Mouse (Mus musculus): ENCODE results near the gene Hist1h3i.
A peak's percentile ranks its signal among the peaks of the same experiment; 100 is the strongest.
"Not testable (repeated sequence)": the region's sequence is repeated elsewhere in the genome, so short reads cannot be mapped to it uniquely, and the experiment has no call there.

The Hist1h3i gene

GRCm38 (mm10) chr13:21783255-21783617 is at the start of gene Hist1h3i:
Gene Hist1h3i (minus strand): TSS chr13:21783370.
- DNase-seq (ENCODE audit: low read depth, low spot score) = peak; percentile 61

GRCm38 (mm10) chr13:21831418-21832394 is 48.5 kb upstream of the Hist1h3i start, which contains the start of gene Hist1h4n:
Gene Hist1h4n (minus strand): TSS chr13:21832196.
- not testable (repeated sequence) for DNase-seq (ENCODE audit: low read depth, low spot score)

GRCm38 (mm10) chr13:21830344-21830743 is 47.2 kb upstream of the Hist1h3i start:
- DNase-seq (ENCODE audit: low read depth, low spot score) = no peak

- DNase-seq (ENCODE audit: low read depth, low spot score) = no peak
These were observed 45.3 kb upstream of the Hist1h3i start for GRCm38 (mm10) chr13:21828511-21828910.

GRCm38 (mm10) chr13:21820082-21820890 is 37.1 kb upstream of the Hist1h3i start:
- DNase-seq (ENCODE audit: low read depth, low spot score) = not testable (repeated sequence)

- DNase-seq (ENCODE audit: low read depth, low spot score) = not testable (repeated sequence)
These were observed 28.9 kb upstream of the Hist1h3i start for GRCm38 (mm10) chr13:21812092-21812491.

GRCm38 (mm10) chr13:21811539-21811938 is 28.4 kb upstream of the Hist1h3i start, which contains the start of gene Hist1h4m:
Gene Hist1h4m (plus strand): TSS chr13:21811746.
- DNase-seq (ENCODE audit: low read depth, low spot score) = not testable (repeated sequence)

GRCm38 (mm10) chr13:21811074-21811473 is 27.9 kb upstream of the Hist1h3i start:
- DNase-seq (ENCODE audit: low read depth, low spot score) = not testable (repeated sequence)

GRCm38 (mm10) chr13:21810073-21810472 is 26.9 kb upstream of the Hist1h3i start, which contains the start of the genes Hist1h2bq and Hist1h2ao:
Gene Hist1h2bq (minus strand): TSS chr13:21810197.
Gene Hist1h2ao (plus strand): TSS chr13:21810465.
- not testable (repeated sequence) for DNase-seq (ENCODE audit: low read depth, low spot score)

- DNase-seq (ENCODE audit: low read depth, low spot score) = not testable (repeated sequence)
These were observed 19.9 kb upstream of the Hist1h3i start for GRCm38 (mm10) chr13:21803058-21803457.

GRCm38 (mm10) chr13:21797163-21797562 is 14.0 kb upstream of the Hist1h3i start:
- not testable (repeated sequence) for DNase-seq (ENCODE audit: low read depth, low spot score)

- no peak for DNase-seq (ENCODE audit: low read depth, low spot score)
These were observed 12.4 kb upstream of the Hist1h3i start for GRCm38 (mm10) chr13:21795584-21795983.

GRCm38 (mm10) chr13:21790601-21791283 is 7.6 kb upstream of the Hist1h3i start:
- DNase-seq (ENCODE audit: low read depth, low spot score) = no peak

- DNase-seq (ENCODE audit: low read depth, low spot score) = no peak
These were observed 6.8 kb upstream of the Hist1h3i start for GRCm38 (mm10) chr13:21789925-21790324.

GRCm38 (mm10) chr13:21787760-21788593 is 4.8 kb upstream of the Hist1h3i start:
- DNase-seq (ENCODE audit: low read depth, low spot score) = no peak

- peak; percentile 93 for DNase-seq (ENCODE audit: low read depth, low spot score)
These were observed 3.9 kb upstream of the Hist1h3i start, which contains the start of the genes Hist1h2an and Hist1h2bp for GRCm38 (mm10) chr13:21786899-21787629. Gene Hist1h2an (minus strand): TSS chr13:21787218. Gene Hist1h2bp (plus strand): TSS chr13:21787461.

- DNase-seq (ENCODE audit: low read depth, low spot score) = no peak
These were observed 3.2 kb upstream of the Hist1h3i start for GRCm38 (mm10) chr13:21786189-21786898.

- DNase-seq (ENCODE audit: low read depth, low spot score) = no peak
These were observed 1.1 kb upstream of the Hist1h3i start for GRCm38 (mm10) chr13:21784311-21784710.

- DNase-seq (ENCODE audit: low read depth, low spot score) = no peak
These were observed 578 bp upstream of the Hist1h3i start for GRCm38 (mm10) chr13:21783734-21784161.

Measured in retina, postnatal 7 days (tissue).